13 mouse cellular contexts compared by ENCODE assay signal in genomic region chr9:31255953-31256352, GRCm38 (mm10).
"Had no signal": no experiment of that assay in that cellular context is flagged by ENCODE, and none has a peak within 500 bp of the region (broad histone marks: within the 10 kb centered on the region; RNA-seq: fewer than 3 reads in every experiment).

No protein-coding gene starts in this region.

- H3K4me3 ChIP-seq: layer of hippocampus, adult 2 months; limb, embryonic 10.5 days; midbrain, embryonic 15.5 days had no signal

- H3K4me2 ChIP-seq: midbrain, embryonic 11.5 days; midbrain, embryonic 15.5 days had no signal

- H3K9me3 ChIP-seq: limb, embryonic 10.5 days; midbrain, embryonic 15.5 days had no signal

- ATAC-seq: lung, postnatal 0 days; midbrain, embryonic 15.5 days had no signal

- H3K9ac ChIP-seq: midbrain, embryonic 15.5 days had no signal

- H3K36me3 ChIP-seq: limb, embryonic 10.5 days; midbrain, embryonic 15.5 days had no signal

- H3K27ac ChIP-seq: layer of hippocampus, adult 2 months; limb, embryonic 10.5 days; midbrain, embryonic 15.5 days; stomach, postnatal 0 days had no signal

- DNase-seq: kidney, adult 18-20 months; kidney, postnatal 10 days; kidney, postnatal 4 days; lung, adult 2 months; lung, postnatal 36 days; right cerebral cortex, adult 18-20 months; thymus, postnatal 4 days had no signal

- H3K4me1 ChIP-seq: midbrain, embryonic 15.5 days had no signal

- H3K27me3 ChIP-seq: midbrain, embryonic 15.5 days had no signal
